Mouse (Mus musculus): ENCODE measurements around the gene Tmem135. TPM values are rescaled to one million over a fixed set of nuclear protein-coding genes. Genes with fewer than 3 reads are reported as not detected.

Tmem135 gene
- total and polyA plus RNA-seq, 3 experiments: 27.2 to 45.1 (median 43.2) TPM

DNA sequence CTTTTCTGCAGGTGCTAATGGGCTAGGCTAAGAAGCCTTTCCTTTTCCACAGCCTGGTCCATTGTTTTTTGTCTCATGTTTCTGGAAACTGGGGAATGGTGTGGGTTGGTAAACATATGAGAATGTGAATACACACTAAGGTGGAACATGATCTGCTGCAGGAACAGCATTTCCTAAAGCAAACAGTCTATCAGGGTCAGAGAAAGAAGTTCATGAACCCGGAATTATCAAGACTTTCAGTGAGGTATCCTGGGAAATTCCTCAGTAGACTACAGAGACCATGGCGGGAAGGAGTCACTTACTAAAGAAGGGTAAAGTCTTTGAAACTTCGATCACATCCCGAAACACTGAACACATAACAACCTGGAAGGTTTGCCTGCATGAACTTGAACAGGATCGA lies 32.4 kb upstream of the Tmem135 start:
- Histone ChIP-seq H3K27me3 (ENCODE audit: control insufficient read depth, insufficient read depth, low read length) (no peaks in the 10 kb centered on the region), H3K36me3 (ENCODE audit: control insufficient read depth, insufficient read depth, low read length) (no peaks in the 10 kb centered on the region), H3K9ac (ENCODE audit: low read depth, low read length) (no peak overlapping the region), H3K4me3 (no peak overlapping the region), H3K27ac (no peak overlapping the region; the same call in 1 of the 2 replicates), H3K4me1 (ENCODE audit: control insufficient read depth, insufficient read depth, low read length) (peaks cover 5% of the 10 kb centered on the region; the same call in 1 of the 2 replicates), H3K79me2 (replicated peaks; ENCODE audit: control insufficient read depth, insufficient read depth, low read length) (no peaks in the 10 kb centered on the region)
- TF ChIP-seq POLR2A (IDR thresholded peaks at IDR 0.05; ENCODE audit: insufficient read depth, low read depth, low read length): no peak
- no peak for TF ChIP-seq CTCF (IDR thresholded peaks at IDR 0.05)
- TF ChIP-seq EP300 (IDR thresholded peaks at IDR 0.05; ENCODE audit: insufficient read depth, low read depth, low read length): no peak
- intact Hi-C loops (cut with DNase I): no loop called here
- 75% methylated on average over 5 of the region's 5 CpGs for WGBS
- no peak for DNase-seq

DNA sequence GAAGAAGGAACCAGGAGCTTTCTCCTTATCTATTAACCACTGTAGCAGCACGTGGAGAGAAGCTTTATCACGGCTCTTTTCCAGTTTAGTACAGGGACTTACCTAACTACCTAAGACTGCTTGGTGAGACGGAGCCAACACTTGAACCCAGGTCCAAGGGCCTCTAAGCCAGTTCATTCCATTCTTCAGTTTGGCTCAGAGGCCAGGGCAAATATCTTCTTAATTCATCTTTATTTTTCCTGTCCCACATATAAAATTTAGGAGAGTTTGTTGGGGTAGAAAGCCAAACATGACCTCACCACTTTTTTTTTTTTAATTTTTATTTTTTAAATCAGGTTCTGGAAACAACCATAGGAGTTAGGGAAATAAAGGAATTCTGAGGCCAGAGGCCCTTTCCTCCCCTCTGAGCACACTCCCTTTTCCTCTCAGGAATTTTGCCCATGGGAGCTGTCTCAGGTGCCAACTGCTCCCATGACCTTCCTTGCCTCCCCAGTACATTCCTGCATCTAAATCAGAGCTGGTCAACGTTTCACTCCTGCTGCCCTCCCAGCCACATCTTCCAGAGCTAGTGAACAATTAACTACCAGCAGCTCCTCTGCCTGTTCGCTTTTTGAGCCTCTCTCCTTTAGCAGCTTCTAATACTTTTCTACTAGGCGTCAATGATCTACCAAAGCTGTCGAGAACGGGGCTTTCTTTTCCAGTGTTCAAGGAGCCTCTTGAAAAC lies 30.0 kb upstream of the Tmem135 start:
- intact Hi-C loops (cut with DNase I): no loop called here
- H3K27me3 ChIP-seq (ENCODE audit: control insufficient read depth, insufficient read depth, low read length): no peaks in the 10 kb centered on the region
- H3K9ac ChIP-seq (ENCODE audit: low read depth, low read length): no peak overlapping the region
- WGBS: 52% methylated on average over 8 of the region's 8 CpGs
- no peaks in the 10 kb centered on the region for H3K36me3 ChIP-seq (ENCODE audit: control insufficient read depth, insufficient read depth, low read length)
- peaks cover 2% of the 10 kb centered on the region; the same call in 1 of the 2 replicates for H3K4me1 ChIP-seq (ENCODE audit: control insufficient read depth, insufficient read depth, low read length)
- H3K79me2 ChIP-seq (replicated peaks; ENCODE audit: control insufficient read depth, insufficient read depth, low read length): no peaks in the 10 kb centered on the region
- H3K4me3 ChIP-seq: no peak overlapping the region
- no peak overlapping the region; the same call in 1 of the 2 replicates for H3K27ac ChIP-seq
- no peak for DNase-seq
- TF ChIP-seq CTCF (IDR thresholded peaks at IDR 0.05) (no peak), EP300 (IDR thresholded peaks at IDR 0.05; ENCODE audit: insufficient read depth, low read depth, low read length) (no peak), POLR2A (IDR thresholded peaks at IDR 0.05; ENCODE audit: insufficient read depth, low read depth, low read length) (no peak)

DNA sequence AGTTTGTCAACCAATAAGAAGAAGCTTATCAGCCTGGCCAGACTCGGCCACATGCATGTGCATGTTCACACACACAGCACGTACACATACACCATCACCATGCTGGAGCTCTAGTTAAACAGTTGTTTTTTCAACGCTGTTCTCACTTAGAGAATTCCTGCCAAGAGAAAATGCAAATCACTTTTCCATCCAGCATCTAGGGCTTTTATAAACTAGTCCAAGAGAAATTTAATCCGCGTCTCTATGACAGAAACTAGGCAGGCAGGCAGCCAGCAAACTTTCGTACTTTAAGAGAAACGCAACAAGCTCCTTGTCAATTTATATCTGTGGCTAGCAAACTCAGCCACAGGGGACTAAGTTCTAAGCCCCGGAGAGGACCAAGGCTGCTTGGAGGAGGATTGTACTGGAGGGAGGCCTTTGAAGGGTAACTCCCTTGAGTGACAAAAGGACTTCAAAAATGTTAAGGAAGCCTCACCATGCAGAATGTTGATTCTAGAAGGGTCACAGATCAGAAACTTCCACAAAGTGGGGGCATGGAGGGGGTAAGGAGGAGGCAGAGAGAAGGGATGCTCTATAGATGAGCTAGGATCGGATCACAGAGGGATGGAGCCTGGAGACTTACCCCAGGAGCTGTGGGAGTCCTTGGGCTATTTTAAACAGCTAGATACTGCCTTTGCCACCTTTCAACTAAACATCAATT lies 29.3 kb upstream of the Tmem135 start:
- H3K27me3 ChIP-seq (ENCODE audit: control insufficient read depth, insufficient read depth, low read length): no peaks in the 10 kb centered on the region
- DNase-seq: no peak
- intact Hi-C loops (cut with DNase I): no loop called here
- H3K27ac ChIP-seq: no peak overlapping the region; the same call in 1 of the 2 replicates
- H3K4me1 ChIP-seq (ENCODE audit: control insufficient read depth, insufficient read depth, low read length): peaks cover 2% of the 10 kb centered on the region; the same call in 1 of the 2 replicates
- H3K36me3 ChIP-seq (ENCODE audit: control insufficient read depth, insufficient read depth, low read length): no peaks in the 10 kb centered on the region
- no peak overlapping the region for H3K4me3 ChIP-seq
- 46% methylated on average over 9 of the region's 9 CpGs for WGBS
- no peak for TF ChIP-seq EP300 (IDR thresholded peaks at IDR 0.05; ENCODE audit: insufficient read depth, low read depth, low read length)
- TF ChIP-seq POLR2A (IDR thresholded peaks at IDR 0.05; ENCODE audit: insufficient read depth, low read depth, low read length): no peak
- no peak for TF ChIP-seq CTCF (IDR thresholded peaks at IDR 0.05)
- no peaks in the 10 kb centered on the region for H3K79me2 ChIP-seq (replicated peaks; ENCODE audit: control insufficient read depth, insufficient read depth, low read length)
- no peak overlapping the region for H3K9ac ChIP-seq (ENCODE audit: low read depth, low read length)

DNA sequence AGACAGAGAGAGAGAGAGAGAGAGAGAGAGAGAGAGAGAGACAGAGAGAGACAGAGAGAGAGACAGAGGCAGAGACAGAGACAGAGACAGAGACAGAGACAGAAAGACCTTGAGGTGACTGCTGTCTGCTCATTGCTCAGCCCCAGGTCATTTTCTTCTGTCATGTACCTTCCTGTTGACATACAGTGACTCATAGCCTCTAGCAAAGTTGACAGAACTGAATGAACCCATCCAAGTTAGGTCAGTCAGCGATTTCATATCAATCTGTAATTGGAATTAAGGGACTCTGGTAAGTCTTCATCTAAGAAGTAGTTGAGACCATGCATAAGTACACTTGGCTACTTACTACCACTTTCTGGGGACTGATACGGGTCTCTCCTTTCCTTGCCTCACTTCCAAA lies 27.2 kb upstream of the Tmem135 start:
- H3K4me3 ChIP-seq: no peak overlapping the region

DNA sequence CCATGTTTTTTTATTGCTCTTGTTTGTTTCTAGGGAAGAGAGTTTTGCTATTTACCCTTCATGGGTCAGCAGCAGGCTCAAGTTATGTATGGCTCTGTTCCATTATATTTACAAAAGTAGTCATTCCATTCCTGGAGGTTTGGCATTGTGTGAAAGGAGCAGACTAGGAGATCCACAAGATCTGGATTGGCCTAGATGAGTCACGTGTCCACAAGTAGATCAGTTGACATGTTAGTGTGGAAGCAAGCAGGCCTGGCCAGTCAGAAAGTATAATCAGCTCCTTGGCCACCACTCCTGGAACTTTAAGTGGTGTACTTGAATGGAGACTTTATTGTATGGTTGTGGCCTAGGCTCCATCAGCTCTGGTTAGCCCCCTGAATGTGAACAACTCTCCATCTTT lies 25.3 kb upstream of the Tmem135 start:
- H3K9ac ChIP-seq (ENCODE audit: low read depth, low read length): no peak overlapping the region
- no peaks in the 10 kb centered on the region for H3K27me3 ChIP-seq (ENCODE audit: control insufficient read depth, insufficient read depth, low read length)
- TF ChIP-seq EP300 (IDR thresholded peaks at IDR 0.05; ENCODE audit: insufficient read depth, low read depth, low read length) (no peak), CTCF (IDR thresholded peaks at IDR 0.05) (no peak), POLR2A (IDR thresholded peaks at IDR 0.05; ENCODE audit: insufficient read depth, low read depth, low read length) (no peak)
- H3K27ac ChIP-seq: no peak overlapping the region
- no peak overlapping the region for H3K4me3 ChIP-seq
- no peak for DNase-seq
- no peaks in the 10 kb centered on the region for H3K79me2 ChIP-seq (replicated peaks; ENCODE audit: control insufficient read depth, insufficient read depth, low read length)
- 83% methylated on average over 1 of the region's 1 CpGs for WGBS
- H3K36me3 ChIP-seq (ENCODE audit: control insufficient read depth, insufficient read depth, low read length): no peaks in the 10 kb centered on the region
- peaks cover 1% of the 10 kb centered on the region for H3K4me1 ChIP-seq (ENCODE audit: control insufficient read depth, insufficient read depth, low read length)
- intact Hi-C loops (cut with DNase I): no loop called here

More for the DNA sequence above, 27.2 kb upstream of the Tmem135 start:
- no peak overlapping the region for H3K27ac ChIP-seq
- 81% methylated on average over 2 of the region's 2 CpGs for whole genome bisulfite sequencing
- peaks cover 1% of the 10 kb centered on the region for H3K4me1 ChIP-seq (ENCODE audit: control insufficient read depth, insufficient read depth, low read length)
- no peaks in the 10 kb centered on the region for H3K27me3 ChIP-seq (ENCODE audit: control insufficient read depth, insufficient read depth, low read length)
- no peaks in the 10 kb centered on the region for H3K36me3 ChIP-seq (ENCODE audit: control insufficient read depth, insufficient read depth, low read length)
- H3K79me2 ChIP-seq (replicated peaks; ENCODE audit: control insufficient read depth, insufficient read depth, low read length): no peaks in the 10 kb centered on the region
- H3K9ac ChIP-seq (ENCODE audit: low read depth, low read length): no peak overlapping the region
- TF ChIP-seq POLR2A (IDR thresholded peaks at IDR 0.05; ENCODE audit: insufficient read depth, low read depth, low read length) (no peak), EP300 (IDR thresholded peaks at IDR 0.05; ENCODE audit: insufficient read depth, low read depth, low read length) (no peak), CTCF (IDR thresholded peaks at IDR 0.05) (no peak)
- intact Hi-C loops (cut with DNase I): no loop called here
- no peak for DNase-seq

DNA sequence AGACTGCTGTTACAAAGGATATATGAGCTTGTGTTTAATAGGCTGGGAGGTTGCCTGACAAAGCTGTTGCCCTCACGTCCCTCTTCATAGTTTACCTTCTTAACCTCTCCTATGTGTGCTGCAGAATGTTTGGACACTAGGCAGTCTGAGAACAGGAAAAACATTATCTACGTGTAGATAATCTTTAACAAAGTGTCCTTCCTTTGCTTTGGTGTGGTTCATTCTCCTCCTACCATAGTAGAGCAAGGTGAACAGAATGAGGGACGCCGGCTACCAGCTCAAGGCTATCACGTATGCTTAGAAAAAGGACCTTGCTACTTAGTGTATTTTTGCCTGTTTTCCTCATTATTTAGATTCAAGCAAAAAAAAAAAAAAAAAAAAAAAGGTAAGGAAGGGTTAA lies 24.8 kb upstream of the Tmem135 start:
- Histone ChIP-seq H3K27me3 (ENCODE audit: control insufficient read depth, insufficient read depth, low read length) (no peaks in the 10 kb centered on the region), H3K79me2 (replicated peaks; ENCODE audit: control insufficient read depth, insufficient read depth, low read length) (no peaks in the 10 kb centered on the region), H3K9ac (ENCODE audit: low read depth, low read length) (no peak overlapping the region), H3K4me3 (no peak overlapping the region), H3K36me3 (ENCODE audit: control insufficient read depth, insufficient read depth, low read length) (no peaks in the 10 kb centered on the region), H3K27ac (no peak overlapping the region), H3K4me1 (ENCODE audit: control insufficient read depth, insufficient read depth, low read length) (peaks cover 1% of the 10 kb centered on the region)
- 62% methylated on average over 5 of the region's 5 CpGs for WGBS
- intact Hi-C loops (cut with DNase I): no loop called here
- DNase-seq: no peak
- TF ChIP-seq POLR2A (IDR thresholded peaks at IDR 0.05; ENCODE audit: insufficient read depth, low read depth, low read length): no peak
- TF ChIP-seq EP300 (IDR thresholded peaks at IDR 0.05; ENCODE audit: insufficient read depth, low read depth, low read length): no peak
- no peak for TF ChIP-seq CTCF (IDR thresholded peaks at IDR 0.05)

Data from heart, adult 2 months (tissue).